Mouse (Mus musculus) thymus, postnatal 10 days (tissue): Measurements from ENCODE around the gene Slc35c1.

Experiments
- DNase-seq, 2 experiments: peaks; one replicate each; pipeline ENCODE4 v3.0.0; 2021; ENCODE audit warnings: low spot score in 2 of 2

The Slc35c1 gene

GRCm38 (mm10) chr2:92403776-92404319, 56.5 kb downstream of the Slc35c1 start:
- DNase-seq, result no peak
